ENCODE assay signal across 18 mouse cellular contexts in the genomic region with DNA sequence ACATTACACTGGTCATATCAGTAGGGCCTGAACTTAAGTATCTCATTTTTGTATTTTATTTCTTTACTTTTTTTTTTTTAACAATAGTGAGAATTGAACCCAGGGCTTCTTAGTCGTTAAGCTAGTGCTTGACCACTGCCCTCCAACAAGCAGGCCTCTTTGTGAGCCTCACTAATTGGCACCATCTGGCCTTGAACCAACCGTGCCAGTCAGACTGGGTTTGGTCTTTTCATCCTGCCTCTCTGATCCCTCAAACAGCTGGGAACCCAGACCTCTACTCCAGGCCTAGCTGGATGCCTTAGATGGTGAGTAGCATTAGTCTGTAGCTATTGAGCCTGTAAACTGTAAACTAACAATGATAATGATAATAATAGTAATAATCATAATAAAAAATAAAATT. TPM values are rescaled to one million over a fixed set of nuclear protein-coding genes. Genes with fewer than 3 reads are reported as not detected.
DNase-seq lines count a peak whose midpoint lies in the region; ATAC-seq lines count a peak whose summit lies in the region.
"Had no signal": no experiment of that assay in that cellular context is flagged by ENCODE, and none has a peak within 500 bp of the region (broad histone marks: within the 10 kb centered on the region; RNA-seq: fewer than 3 reads in every experiment).

No protein-coding gene starts in this region.

- H3K9me3 ChIP-seq in liver, embryonic 13.5 days (replicated peaks) = no peaks in the 10 kb centered on the region
- no peaks in the 10 kb centered on the region for H3K9me3 ChIP-seq in embryonic facial prominence, embryonic 13.5 days
- H3K9me3 ChIP-seq: heart, embryonic 10.5 days; limb, embryonic 12.5 days had no signal

- peak; percentile 26 for DNase-seq in embryo, embryonic 11 days
- DNase-seq in embryo, embryonic 9.5 days (ENCODE audit: extremely low spot score) = no peak
- DNase-seq in liver, embryonic 13.5 days = no peak
- no peak for DNase-seq in liver
- DNase-seq in retina, postnatal 1 day = peak; percentile 63
- DNase-seq: adrenal gland, adult 8-10 months; cerebellum, adult 9-11 months; layer of hippocampus, adult 9-11 months; lung, adult 2 months; right cerebral cortex, postnatal 4 days had no signal

- peaks cover 24% of the 10 kb centered on the region for H3K4me1 ChIP-seq in liver, embryonic 13.5 days (replicated peaks)
- peaks cover 43% of the 10 kb centered on the region for H3K4me1 ChIP-seq in embryonic facial prominence, embryonic 13.5 days

- no peaks in the 10 kb centered on the region for H3K27me3 ChIP-seq in liver, embryonic 13.5 days
- no peaks in the 10 kb centered on the region for H3K27me3 ChIP-seq in embryonic facial prominence, embryonic 13.5 days
- H3K27me3 ChIP-seq: limb, embryonic 12.5 days; Patski had no signal

- no peak for ATAC-seq in liver, embryonic 13.5 days (ENCODE audit: low read depth)
- ATAC-seq in embryonic facial prominence, embryonic 13.5 days (ENCODE audit: insufficient number of reproducible peaks, insufficient read depth, low FRiP score, low TSS enrichment, low read depth) = no peak
- ATAC-seq in inflammation-experienced regulatory T-cells, adult 6 months = no peak
- ATAC-seq: CD4-positive, CD25-positive, alpha-beta regulatory T cell, adult 4 months; forebrain, embryonic 14.5 days had no signal

- WGBS in liver, embryonic 13.5 days (ENCODE audit: insufficient replicate concordance) = 60% methylated on average over 2 of the region's 2 CpGs
- WGBS in embryonic facial prominence, embryonic 13.5 days = 15% methylated on average over 2 of the region's 2 CpGs

- H3K36me3 ChIP-seq in liver, embryonic 13.5 days = no peaks in the 10 kb centered on the region
- H3K36me3 ChIP-seq in embryonic facial prominence, embryonic 13.5 days = no peaks in the 10 kb centered on the region
- H3K36me3 ChIP-seq: heart, embryonic 10.5 days; limb, embryonic 12.5 days had no signal

- no peak overlapping the region for H3K9ac ChIP-seq in liver, embryonic 13.5 days
- no peak overlapping the region for H3K9ac ChIP-seq in embryonic facial prominence, embryonic 13.5 days
- H3K9ac ChIP-seq: limb, embryonic 12.5 days had no signal

- peak overlapping the region; percentile 44; the same call in 1 of the 2 replicates for H3K27ac ChIP-seq in liver, embryonic 13.5 days
- peak overlapping the region; percentile 48; the same call in 1 of the 2 replicates for H3K27ac ChIP-seq in embryonic facial prominence, embryonic 13.5 days
- H3K27ac ChIP-seq: heart, embryonic 10.5 days; left cerebral cortex, adult 2 months had no signal

- no peak overlapping the region for H3K4me2 ChIP-seq in liver, embryonic 13.5 days
- H3K4me2 ChIP-seq in embryonic facial prominence, embryonic 13.5 days = no peak overlapping the region
- H3K4me2 ChIP-seq: limb, embryonic 12.5 days had no signal

- H3K4me3 ChIP-seq in liver, embryonic 13.5 days (replicated peaks) = no peak overlapping the region
- H3K4me3 ChIP-seq in embryonic facial prominence, embryonic 13.5 days = no peak overlapping the region
- H3K4me3 ChIP-seq: heart, embryonic 10.5 days; left cerebral cortex, adult 2 months; limb, embryonic 12.5 days had no signal

RNA-seq across cellular contexts. Expression of gene Etnk1, which starts 13.9 kb away (rescaled TPM):
- 8.0 and 10.0 TPM in 2 replicates for polyA plus RNA-seq in liver, embryonic 13.5 days (2015; fragmentation: Nextera tagmentation; extraction: Ambion mirVana)
- polyA plus RNA-seq in embryonic facial prominence, embryonic 13.5 days (2015; fragmentation: Nextera tagmentation; extraction: Ambion mirVana) = 22.5 and 26.6 TPM in 2 replicates
- polyA plus RNA-seq in inflammation-experienced regulatory T-cells, adult 6 months (2017; shearing (Covaris generic)) = 10 to 100 TPM; 15.2 to 39.5 (median 37.0) TPM

RNA-seq across cellular contexts. Expression of gene C2cd5, which starts 53.2 kb away (rescaled TPM):
- polyA plus RNA-seq in liver, embryonic 13.5 days (2015; fragmentation: Nextera tagmentation; extraction: Ambion mirVana) = 15.2 and 18.8 TPM in 2 replicates
- polyA plus RNA-seq in embryonic facial prominence, embryonic 13.5 days (2015; fragmentation: Nextera tagmentation; extraction: Ambion mirVana) = 35.7 and 38.2 TPM in 2 replicates
- 10 to 100 TPM; 50.1 to 82.6 (median 80.9) TPM for polyA plus RNA-seq in inflammation-experienced regulatory T-cells, adult 6 months (2017; shearing (Covaris generic))

Comparison
In these comparisons a context has a peak if more than half of its experiments do, and no peak if none do; other contexts are left out.
1. DNase-seq: peak in embryo, embryonic 11 days (single experiment) and retina, postnatal 1 day (single experiment); none in embryo, embryonic 9.5 days (single experiment), liver, embryonic 13.5 days (single experiment) and liver (single experiment).